Mouse (Mus musculus): ENCODE data around the gene Theg. TPM values are rescaled to one million over a fixed set of nuclear protein-coding genes. Genes with fewer than 3 reads are reported as not detected.

The Theg gene
- polyA plus RNA-seq, 1 experiment from 2014 or later, result not detected

DNA sequence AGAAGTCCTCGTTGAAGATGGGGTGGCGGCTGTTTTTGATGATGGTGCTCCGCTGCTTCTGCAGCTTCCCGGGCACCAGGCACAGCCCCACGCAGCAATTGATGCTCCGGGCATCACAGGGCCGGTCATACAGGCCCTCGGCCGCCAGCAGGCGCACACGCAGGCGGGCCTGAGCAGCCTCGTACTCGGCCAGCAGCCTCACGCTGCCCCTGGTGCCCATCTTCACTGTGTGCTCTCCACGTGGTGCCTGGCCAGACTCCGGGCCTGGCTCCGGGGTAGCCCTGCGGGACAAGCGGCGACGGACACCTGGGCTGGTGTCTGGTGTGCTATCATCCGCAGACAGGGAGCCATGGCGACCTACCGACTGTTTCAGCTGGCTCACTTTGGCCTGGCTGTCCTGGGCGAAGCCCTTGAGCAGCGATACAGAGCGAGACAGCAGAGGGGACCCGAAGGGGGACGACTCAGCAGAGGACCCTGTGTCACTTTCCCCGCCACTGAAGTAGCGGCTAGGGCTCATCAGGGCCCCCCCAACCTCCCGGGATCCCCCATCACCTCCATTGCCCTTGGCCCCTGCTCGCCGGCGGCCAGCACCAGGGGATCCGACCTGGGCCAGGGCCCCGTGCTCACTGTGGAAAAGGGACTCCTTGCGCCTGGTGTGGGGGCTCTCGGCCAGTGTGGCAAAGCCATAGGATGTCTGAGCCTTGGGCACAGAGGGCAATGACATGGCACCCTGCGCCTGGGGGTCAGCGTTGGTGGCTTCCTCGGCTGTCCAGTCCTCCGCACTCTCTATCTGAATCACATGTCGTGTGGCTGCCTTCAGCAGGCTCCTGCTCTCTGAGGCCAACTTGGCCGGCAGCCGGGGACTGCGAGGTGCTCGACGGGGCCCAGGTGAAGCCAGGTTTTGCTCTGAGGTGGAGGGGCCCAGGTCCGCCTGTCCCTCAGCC, 25.3 kb upstream of the Theg start:
- peak; percentile 52 for ATAC-seq
- no peaks in the 10 kb centered on the region for H3K36me3 ChIP-seq
- H3K9ac ChIP-seq (replicated peaks), result peak overlapping the region; percentile 53; the same call in 1 of the 2 replicates
- H3K4me2 ChIP-seq (replicated peaks), result peak overlapping the region; percentile 74
- 10% methylated on average over 51 of the region's 51 CpGs for WGBS
- peak overlapping the region; percentile 50 for H3K4me3 ChIP-seq (replicated peaks)
- H3K9me3 ChIP-seq, result no peaks in the 10 kb centered on the region
- H3K4me1 ChIP-seq (replicated peaks), result peaks cover 31% of the 10 kb centered on the region
- peaks cover 45% of the 10 kb centered on the region for H3K27me3 ChIP-seq
- no peak overlapping the region for H3K27ac ChIP-seq

DNA sequence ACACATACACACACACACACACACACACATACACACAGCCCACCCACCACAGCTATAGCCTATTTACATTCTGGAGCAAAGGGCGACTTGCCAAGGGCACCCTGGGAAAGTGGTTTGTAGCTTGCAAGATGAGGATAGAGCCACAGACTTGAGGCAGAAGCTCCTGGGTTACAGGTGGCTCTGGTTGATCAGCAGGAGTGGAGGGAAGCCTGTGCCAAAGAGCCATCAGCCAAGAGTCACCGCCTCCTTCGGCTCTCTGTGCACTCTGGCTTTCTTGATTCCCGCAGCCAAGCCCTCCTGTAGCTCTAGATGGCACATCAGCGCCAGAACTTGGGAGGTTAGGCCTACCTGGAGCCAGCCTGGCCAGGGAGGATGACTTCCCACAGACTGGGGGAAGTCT, 24.2 kb upstream of the Theg start:
- 27% methylated on average over 5 of the region's 5 CpGs for WGBS
- no peaks in the 10 kb centered on the region for H3K36me3 ChIP-seq
- H3K9me3 ChIP-seq, result no peaks in the 10 kb centered on the region
- H3K27me3 ChIP-seq, result peaks cover 45% of the 10 kb centered on the region
- H3K9ac ChIP-seq (replicated peaks), result no peak overlapping the region
- peaks cover 31% of the 10 kb centered on the region for H3K4me1 ChIP-seq (replicated peaks)
- H3K4me2 ChIP-seq (replicated peaks), result no peak overlapping the region
- H3K4me3 ChIP-seq (replicated peaks), result no peak overlapping the region
- no peak for ATAC-seq
- H3K27ac ChIP-seq, result no peak overlapping the region

DNA sequence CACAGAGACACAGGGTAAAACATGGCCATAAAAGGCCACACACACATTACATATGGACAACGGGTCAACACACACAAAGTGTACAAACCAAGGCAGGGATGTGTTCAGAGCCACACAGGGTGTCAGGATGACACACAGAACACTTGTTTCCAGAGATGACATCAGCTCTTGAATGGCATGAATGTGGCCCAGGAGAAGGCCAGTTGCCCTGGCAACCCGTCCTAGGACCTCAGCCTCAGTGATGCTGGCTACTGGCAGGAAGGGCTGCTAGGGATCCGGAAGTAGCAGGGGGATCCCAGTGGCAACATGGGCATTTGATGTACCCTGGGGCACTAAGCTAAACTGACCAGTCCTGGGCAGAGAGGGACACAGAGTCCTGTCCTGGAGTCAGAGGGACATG, 22.1 kb upstream of the Theg start:
- no peak for ATAC-seq
- H3K9me3 ChIP-seq, result no peaks in the 10 kb centered on the region
- H3K4me2 ChIP-seq (replicated peaks), result no peak overlapping the region
- 77% methylated on average over 3 of the region's 3 CpGs for WGBS
- no peak overlapping the region for H3K9ac ChIP-seq (replicated peaks)
- peaks cover 27% of the 10 kb centered on the region for H3K4me1 ChIP-seq (replicated peaks)
- no peaks in the 10 kb centered on the region for H3K36me3 ChIP-seq
- no peak overlapping the region for H3K27ac ChIP-seq
- no peak overlapping the region for H3K4me3 ChIP-seq (replicated peaks)
- H3K27me3 ChIP-seq, result peaks cover 42% of the 10 kb centered on the region

DNA sequence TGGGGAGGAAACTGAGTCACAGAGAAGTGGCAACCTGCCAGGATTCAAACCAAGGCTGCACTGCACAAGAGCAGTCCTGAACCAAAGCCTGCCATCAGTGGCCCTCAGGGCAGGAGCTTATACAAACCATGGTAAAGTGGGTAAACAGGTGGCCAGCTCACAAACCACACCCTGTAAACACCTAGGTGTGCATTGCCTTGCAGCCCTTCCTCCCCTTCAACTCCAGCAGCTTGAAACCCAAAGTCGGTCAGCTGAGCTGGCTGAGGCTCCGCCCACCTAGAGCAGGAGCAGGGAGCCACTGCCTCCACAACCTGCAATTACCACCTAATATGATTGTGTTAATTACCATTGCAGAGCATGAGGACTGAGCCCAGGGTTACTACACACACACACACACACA, 20.8 kb upstream of the Theg start:
- peaks cover 33% of the 10 kb centered on the region for H3K27me3 ChIP-seq
- no peak overlapping the region for H3K4me2 ChIP-seq (replicated peaks)
- no peak overlapping the region for H3K4me3 ChIP-seq (replicated peaks)
- no peaks in the 10 kb centered on the region for H3K9me3 ChIP-seq
- no peak overlapping the region for H3K9ac ChIP-seq (replicated peaks)
- no peak for ATAC-seq
- no peak overlapping the region for H3K27ac ChIP-seq
- 43% methylated on average over 2 of the region's 2 CpGs for WGBS
- peaks cover 15% of the 10 kb centered on the region for H3K4me1 ChIP-seq (replicated peaks)
- H3K36me3 ChIP-seq, result no peaks in the 10 kb centered on the region

DNA sequence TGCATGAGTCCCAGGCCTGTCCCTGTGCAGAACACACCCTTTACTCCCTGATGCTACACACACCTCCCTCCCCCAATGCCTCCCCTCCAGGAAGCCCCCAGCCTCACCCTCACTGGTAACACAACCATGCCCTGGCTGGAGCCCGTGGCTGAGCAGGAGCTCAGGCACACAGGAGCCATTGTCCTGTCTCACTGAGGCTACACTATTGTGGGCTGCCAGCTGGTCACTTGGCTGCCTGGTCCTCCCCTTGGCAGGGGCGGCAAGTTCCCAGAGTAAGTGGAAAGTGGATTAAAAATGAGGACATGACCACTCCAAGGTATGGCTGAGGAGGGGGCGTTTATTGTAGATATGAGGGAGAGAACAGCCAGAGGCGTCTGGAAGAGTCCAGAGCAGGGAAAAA, 19.4 kb upstream of the Theg start:
- Histone ChIP-seq H3K9me3 (no peaks in the 10 kb centered on the region), H3K4me3 (replicated peaks) (no peak overlapping the region), H3K36me3 (no peaks in the 10 kb centered on the region), H3K4me2 (replicated peaks) (no peak overlapping the region), H3K9ac (replicated peaks) (no peak overlapping the region), H3K27ac (no peak overlapping the region), H3K4me1 (replicated peaks) (0 out of 2 replicates have a peak, but pooled peaks cover 3% of the 10 kb centered on the region), H3K27me3 (peaks cover 19% of the 10 kb centered on the region)
- ATAC-seq, result no peak
- 68% methylated on average over 4 of the region's 4 CpGs for WGBS

DNA sequence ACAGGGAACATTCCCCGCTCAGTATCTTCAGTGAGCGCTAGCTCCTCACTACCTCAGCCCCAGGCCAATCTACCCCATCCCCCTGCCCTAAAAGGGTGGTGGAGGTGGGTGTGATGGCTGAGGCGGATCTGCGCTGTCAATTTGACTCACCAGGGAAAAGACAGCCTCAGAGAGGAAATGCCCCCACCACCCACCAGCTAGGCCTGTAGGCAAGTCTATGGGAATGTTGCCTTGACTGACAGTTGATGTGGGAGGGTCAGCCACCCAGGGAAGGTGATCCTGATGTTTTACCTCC, 10.8 kb upstream of the Theg start:
- H3K9ac ChIP-seq (replicated peaks), result no peak overlapping the region
- H3K9me3 ChIP-seq, result no peaks in the 10 kb centered on the region
- no peak overlapping the region for H3K4me2 ChIP-seq (replicated peaks)
- no peak overlapping the region for H3K27ac ChIP-seq
- no peak overlapping the region for H3K4me3 ChIP-seq (replicated peaks)
- ATAC-seq, result no peak
- 0 out of 2 replicates have a peak, but pooled peaks cover 3% of the 10 kb centered on the region for H3K4me1 ChIP-seq (replicated peaks)
- H3K36me3 ChIP-seq, result no peaks in the 10 kb centered on the region
- peaks cover 10% of the 10 kb centered on the region for H3K27me3 ChIP-seq
- WGBS, result 71% methylated on average over 4 of the region's 4 CpGs

DNA sequence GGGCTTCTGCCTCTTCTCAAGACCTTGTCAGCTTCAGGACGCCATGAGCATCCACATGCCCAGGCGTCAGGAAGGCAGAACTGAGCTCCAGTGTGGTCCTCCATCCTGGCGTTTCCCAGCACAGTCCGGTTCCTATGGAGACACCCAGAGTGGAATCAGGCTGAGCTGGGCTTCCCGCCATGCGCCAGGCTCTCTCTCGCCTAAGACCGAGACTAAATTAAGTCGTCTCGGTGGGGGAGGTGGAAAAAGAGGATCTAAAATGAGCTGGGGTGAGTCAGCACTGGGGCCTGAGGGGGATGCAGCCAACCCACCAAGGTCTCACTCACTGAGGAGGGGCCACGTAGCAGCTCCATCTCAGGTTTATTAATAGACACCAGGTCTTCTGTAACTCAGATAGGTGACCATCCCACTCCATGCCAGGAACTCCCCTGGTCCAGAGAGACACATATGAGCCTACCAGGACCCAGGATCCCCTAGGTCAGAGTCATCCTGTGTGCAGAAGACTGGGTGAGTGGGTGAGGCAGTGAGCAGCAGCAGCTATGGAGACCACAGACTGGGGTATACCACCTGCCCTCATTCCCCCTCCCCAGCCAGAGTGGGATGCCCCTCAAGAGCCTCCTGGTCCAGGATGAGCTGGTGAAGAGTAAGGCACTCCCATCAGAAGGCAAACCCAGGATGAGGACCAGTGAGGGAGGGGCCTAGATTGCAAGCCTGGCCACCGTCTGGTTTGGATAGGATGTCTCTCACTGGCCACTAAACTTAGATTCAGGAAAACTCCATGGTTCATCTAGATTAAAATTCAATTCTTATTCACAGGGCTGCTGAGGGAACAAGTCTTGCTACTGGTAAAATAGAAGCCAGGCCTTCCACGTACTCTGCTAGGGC, 10.2 kb upstream of the Theg start:
- Histone ChIP-seq H3K9ac (replicated peaks) (no peak overlapping the region), H3K36me3 (no peaks in the 10 kb centered on the region), H3K27ac (no peak overlapping the region), H3K4me3 (replicated peaks) (no peak overlapping the region), H3K4me1 (replicated peaks) (0 out of 2 replicates have a peak, but pooled peaks cover 3% of the 10 kb centered on the region), H3K27me3 (peaks cover 10% of the 10 kb centered on the region), H3K9me3 (no peaks in the 10 kb centered on the region), H3K4me2 (replicated peaks) (no peak overlapping the region)
- ATAC-seq, result no peak; the same call in 1 of the 2 replicates
- 27% methylated on average over 13 of the region's 13 CpGs for WGBS

DNA sequence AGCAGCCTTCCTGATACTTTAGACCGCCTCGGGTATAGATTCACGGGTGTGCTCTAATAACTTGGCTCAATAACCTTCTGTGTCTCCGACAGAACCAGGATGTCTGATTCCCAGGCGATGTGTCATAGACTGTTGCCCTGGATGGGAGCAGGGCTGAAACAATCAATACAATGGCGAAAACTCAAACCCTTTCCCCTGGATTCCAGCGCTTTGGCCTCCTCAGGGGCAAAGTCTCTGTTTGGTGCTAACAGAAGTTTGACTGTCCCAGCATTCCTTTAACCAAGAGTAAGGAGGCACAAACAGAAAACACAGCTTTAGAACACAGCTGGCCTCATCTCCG, 8.4 kb upstream of the Theg start:
- no peaks in the 10 kb centered on the region for H3K9me3 ChIP-seq
- H3K27ac ChIP-seq, result no peak overlapping the region
- H3K4me2 ChIP-seq (replicated peaks), result no peak overlapping the region
- 0 out of 2 replicates have a peak, but pooled peaks cover 3% of the 10 kb centered on the region for H3K4me1 ChIP-seq (replicated peaks)
- H3K9ac ChIP-seq (replicated peaks), result no peak overlapping the region
- H3K36me3 ChIP-seq, result no peaks in the 10 kb centered on the region
- peaks cover 10% of the 10 kb centered on the region for H3K27me3 ChIP-seq
- no peak overlapping the region for H3K4me3 ChIP-seq (replicated peaks)
- ATAC-seq, result peak; percentile 45
- 59% methylated on average over 8 of the region's 8 CpGs for WGBS

DNA sequence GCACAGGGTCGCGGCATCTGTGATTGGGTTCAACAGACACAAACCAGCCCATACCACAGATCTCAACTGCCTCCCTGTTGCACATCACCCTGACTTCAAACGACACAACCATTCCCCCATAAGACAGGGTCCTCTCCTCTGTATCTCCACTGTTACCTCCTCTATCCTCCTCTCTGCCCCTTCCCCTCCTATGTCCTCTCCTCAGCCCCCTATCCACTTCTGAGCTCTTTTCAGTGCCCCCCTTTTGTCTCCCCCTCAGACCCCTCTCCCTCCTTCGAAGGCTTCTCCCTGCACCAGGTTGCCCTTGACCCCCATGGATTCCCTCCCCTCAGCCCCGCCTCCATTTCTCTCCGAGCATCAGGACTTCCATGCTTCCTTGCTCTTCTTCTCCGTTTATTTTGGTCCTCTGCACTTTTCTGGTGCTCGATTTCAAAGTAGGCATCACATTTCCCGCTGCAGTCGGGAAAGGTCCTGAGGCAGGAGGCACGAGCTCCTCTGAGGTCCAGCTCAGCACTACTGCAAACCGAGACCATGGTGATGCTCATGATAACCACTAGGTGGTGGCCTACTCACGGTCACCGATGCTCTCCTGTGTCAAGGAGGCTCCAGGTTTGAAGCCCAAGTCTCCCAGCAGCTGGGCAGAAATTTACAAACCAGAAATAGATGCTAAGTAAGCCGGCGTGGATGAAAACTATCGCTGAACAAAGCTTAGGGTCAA, 7.9 kb upstream of the Theg start:
- no peak overlapping the region for H3K27ac ChIP-seq
- H3K36me3 ChIP-seq, result no peaks in the 10 kb centered on the region
- H3K9ac ChIP-seq (replicated peaks), result no peak overlapping the region
- H3K4me1 ChIP-seq (replicated peaks), result 0 out of 2 replicates have a peak, but pooled peaks cover 3% of the 10 kb centered on the region
- H3K9me3 ChIP-seq, result no peaks in the 10 kb centered on the region
- H3K4me3 ChIP-seq (replicated peaks), result no peak overlapping the region
- no peak overlapping the region; the same call in 1 of the 2 replicates for H3K4me2 ChIP-seq (replicated peaks)
- peak; percentile 90 for ATAC-seq
- peaks cover 10% of the 10 kb centered on the region for H3K27me3 ChIP-seq
- WGBS, result 14% methylated on average over 17 of the region's 17 CpGs

DNA sequence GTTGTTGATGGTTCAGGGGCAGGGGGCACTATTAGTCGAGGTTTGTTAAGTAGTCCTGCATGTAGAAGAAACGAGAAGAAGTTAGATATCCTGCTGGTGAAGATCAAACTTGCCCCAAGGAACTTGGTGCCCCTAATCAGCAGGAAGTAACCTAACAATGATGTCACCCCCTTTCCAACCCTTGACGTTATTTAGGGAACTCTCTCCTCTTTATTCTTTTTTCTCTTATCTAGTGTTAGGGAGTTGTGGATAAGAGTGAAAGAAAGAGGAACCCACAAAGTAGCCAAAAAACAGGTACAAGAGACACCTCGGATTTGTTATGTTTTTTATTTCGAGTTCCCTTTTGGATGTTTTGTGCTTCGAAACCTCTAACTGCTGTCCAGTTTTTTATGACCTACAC, 7.0 kb upstream of the Theg start:
- 65% methylated on average over 6 of the region's 6 CpGs for WGBS
- H3K36me3 ChIP-seq, result no peaks in the 10 kb centered on the region
- no peak overlapping the region for H3K4me2 ChIP-seq (replicated peaks)
- no peaks in the 10 kb centered on the region for H3K9me3 ChIP-seq
- no peak overlapping the region for H3K4me3 ChIP-seq (replicated peaks)
- H3K9ac ChIP-seq (replicated peaks), result no peak overlapping the region
- no peak for ATAC-seq
- H3K27ac ChIP-seq, result no peak overlapping the region
- H3K27me3 ChIP-seq, result peaks cover 10% of the 10 kb centered on the region
- 0 out of 2 replicates have a peak, but pooled peaks cover 3% of the 10 kb centered on the region for H3K4me1 ChIP-seq (replicated peaks)

DNA sequence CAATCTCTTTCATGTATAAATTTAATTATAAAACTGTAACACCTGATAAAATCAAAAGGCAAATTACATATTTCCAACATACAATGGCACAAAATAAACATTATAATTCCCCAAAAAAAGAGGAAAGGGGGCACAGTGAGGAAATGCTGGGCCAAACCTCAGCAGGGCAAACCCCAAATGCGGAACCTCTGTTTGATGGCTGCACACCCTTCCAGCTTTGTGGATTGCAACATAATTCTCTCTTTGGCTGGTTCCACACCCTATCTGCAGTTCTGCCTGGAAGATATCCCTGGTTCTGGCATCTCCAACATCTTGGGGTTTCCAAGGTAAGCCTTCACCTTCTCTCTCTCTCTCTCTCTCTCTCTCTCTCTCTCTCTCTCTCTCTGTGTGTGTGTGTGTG, 3.6 kb upstream of the Theg start:
- no peak overlapping the region for H3K4me2 ChIP-seq (replicated peaks)
- H3K36me3 ChIP-seq, result no peaks in the 10 kb centered on the region
- H3K4me1 ChIP-seq (replicated peaks), result no peaks in the 10 kb centered on the region
- H3K4me3 ChIP-seq (replicated peaks), result no peak overlapping the region
- ATAC-seq, result no peak
- no peak overlapping the region for H3K9ac ChIP-seq (replicated peaks)
- WGBS, result 100% methylated on average over 1 of the region's 1 CpGs
- peaks cover 10% of the 10 kb centered on the region for H3K27me3 ChIP-seq
- H3K27ac ChIP-seq, result no peak overlapping the region
- no peaks in the 10 kb centered on the region for H3K9me3 ChIP-seq

DNA sequence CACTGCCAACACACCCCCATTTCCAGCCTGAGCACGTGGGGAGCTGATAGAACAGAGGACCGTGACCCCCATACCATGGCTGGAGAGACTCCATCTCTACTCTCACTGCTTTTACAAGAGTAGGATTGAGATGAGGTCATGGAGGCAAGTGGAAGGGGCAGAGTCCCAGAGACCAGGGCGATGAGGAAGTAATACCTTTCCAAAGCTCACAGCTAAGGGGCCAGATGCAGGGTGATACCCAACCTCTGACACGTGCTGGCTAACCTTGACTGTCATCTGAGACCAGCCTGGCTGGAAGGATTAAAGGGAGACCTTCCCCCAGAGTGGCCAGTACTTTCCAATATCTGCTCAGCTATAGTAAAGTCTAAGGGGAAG, 608 bp upstream of the Theg start:
- H3K9ac ChIP-seq (replicated peaks), result no peak overlapping the region
- ATAC-seq, result no peak
- H3K36me3 ChIP-seq, result no peaks in the 10 kb centered on the region
- 66% methylated on average over 4 of the region's 4 CpGs for WGBS
- H3K9me3 ChIP-seq, result no peaks in the 10 kb centered on the region
- H3K4me3 ChIP-seq (replicated peaks), result no peak overlapping the region
- H3K4me1 ChIP-seq (replicated peaks), result no peaks in the 10 kb centered on the region
- no peak overlapping the region for H3K27ac ChIP-seq
- H3K4me2 ChIP-seq (replicated peaks), result no peak overlapping the region
- H3K27me3 ChIP-seq, result no peaks in the 10 kb centered on the region
